Mouse (Mus musculus): ENCODE measurements around the gene Trim17. TPM values are rescaled to one million over a fixed set of nuclear protein-coding genes. Genes with fewer than 3 reads are reported as not detected.

The Trim17 gene
- total RNA-seq, 2 experiments from 2014 or later = 0.12 to 0.22 TPM

- no peak for DNase-seq
- intact Hi-C loops (cut with DNase I) = loop anchor here (10.0 kb wide), 1 partner anchor 221 kb away; the partner anchor contains the start of gene Gjc2
Measured at GRCm38 (mm10) chr11:58964216-58964615, 9.7 kb downstream of the Trim17 start.

GRCm38 (mm10) chr11:58965001-58965760 is 10.7 kb downstream of the Trim17 start:
- intact Hi-C loops (cut with DNase I) = loop anchor here (10.0 kb wide), 1 partner anchor 220 kb away; the partner anchor contains the start of gene Gjc2
- no peak for DNase-seq

GRCm38 (mm10) chr11:58967346-58967745 is 12.9 kb downstream of the Trim17 start:
- DNase-seq = peak in 1 of 2 experiments; percentile 63
- intact Hi-C loops (cut with DNase I) = loop anchor here (10.0 kb wide), 1 partner anchor 217 kb away; the partner anchor contains the start of gene Gjc2

GRCm38 (mm10) chr11:58968551-58968950 is 14.1 kb downstream of the Trim17 start:
- DNase-seq = no peak
- intact Hi-C loops (cut with DNase I) = loop anchor here (10.0 kb wide), 1 partner anchor 216 kb away; the partner anchor contains the start of gene Gjc2

- DNase-seq = no peak
- intact Hi-C loops (cut with DNase I) = loop anchor here (10.0 kb wide), 1 partner anchor 216 kb away; the partner anchor contains the start of gene Gjc2
Measured at GRCm38 (mm10) chr11:58969027-58969426, 14.5 kb downstream of the Trim17 start.

- intact Hi-C loops (cut with DNase I) = loop anchor here (10.0 kb wide), 1 partner anchor 215 kb away; the partner anchor contains the start of gene Gjc2
- DNase-seq = no peak
Measured at GRCm38 (mm10) chr11:58969659-58970058, 15.2 kb downstream of the Trim17 start.

GRCm38 (mm10) chr11:58970831-58971530 is 16.5 kb downstream of the Trim17 start:
- no peak for DNase-seq
- intact Hi-C loops (cut with DNase I) = no loop called here

- intact Hi-C loops (cut with DNase I) = no loop called here
Measured at GRCm38 (mm10) chr11:58971796-58972195, 17.3 kb downstream of the Trim17 start.

GRCm38 (mm10) chr11:58974414-58974813 is 19.9 kb downstream of the Trim17 start:
- intact Hi-C loops (cut with DNase I) = no loop called here
- DNase-seq = no peak

More at GRCm38 (mm10) chr11:58971796-58972195, 17.3 kb downstream of the Trim17 start:
- DNase-seq = no peak

GRCm38 (mm10) chr11:58977150-58977549 is 22.7 kb downstream of the Trim17 start:
- DNase-seq = no peak
- intact Hi-C loops (cut with DNase I) = no loop called here

- intact Hi-C loops (cut with DNase I) = loop anchor here (2.0 kb wide), 1 partner anchor 17 kb away; no protein-coding TSS in a partner anchor
Measured at GRCm38 (mm10) chr11:58977607-58978026, 23.1 kb downstream of the Trim17 start.

GRCm38 (mm10) chr11:58978027-58978705 is 23.7 kb downstream of the Trim17 start, which contains the start of gene Trim11:
Trim11 (plus strand) TSS chr11:58978093.
- DNase-seq = peak; percentile 66 to 80
- intact Hi-C loops (cut with DNase I) = loop anchor here (2.0 kb wide), 1 partner anchor 17 kb away; no protein-coding TSS in a partner anchor

More at GRCm38 (mm10) chr11:58977607-58978026, 23.1 kb downstream of the Trim17 start:
- DNase-seq = no peak

- intact Hi-C loops (cut with DNase I) = loop anchor here (2.0 kb wide), 1 partner anchor 16 kb away; no protein-coding TSS in a partner anchor
- DNase-seq = peak in 1 of 2 experiments; percentile 23
Measured at GRCm38 (mm10) chr11:58978706-58979030, 24.2 kb downstream of the Trim17 start.

- intact Hi-C loops (cut with DNase I) = loop anchor here (2.0 kb wide), 1 partner anchor 16 kb away; no protein-coding TSS in a partner anchor
- DNase-seq = no peak
Measured at GRCm38 (mm10) chr11:58979183-58979582, 24.7 kb downstream of the Trim17 start.

- DNase-seq = no peak
- intact Hi-C loops (cut with DNase I) = loop anchor here (2.0 kb wide), 1 partner anchor 15 kb away; no protein-coding TSS in a partner anchor
Measured at GRCm38 (mm10) chr11:58979661-58980060, 25.2 kb downstream of the Trim17 start.

GRCm38 (mm10) chr11:58980381-58980990 is 26.0 kb downstream of the Trim17 start:
- intact Hi-C loops (cut with DNase I) = no loop called here
- DNase-seq = no peak

GRCm38 (mm10) chr11:58981541-58982447 is 27.3 kb downstream of the Trim17 start:
- intact Hi-C loops (cut with DNase I) = no loop called here
- DNase-seq = peak; percentile 85 to 87

GRCm38 (mm10) chr11:58982471-58983097 is 28.1 kb downstream of the Trim17 start:
- peak in 1 of 2 experiments; percentile 12 for DNase-seq
- intact Hi-C loops (cut with DNase I) = no loop called here
